Mouse (Mus musculus) gastrocnemius, adult 8-10 months (tissue): ENCODE measurements around the gene Qpct. TPM values are rescaled to one million over a fixed set of nuclear protein-coding genes. Genes with fewer than 3 reads are reported as not detected.

Source experiments
- DNase-seq, 2 experiments: peaks; one replicate each; pipeline ENCODE4 v3.0.0; 2022; ENCODE audit warnings: low spot score in 2 of 2
- total RNA-seq, 4 experiments: library from RNA; stranded (reverse); gene quantifications; 2 replicates each; pipeline ENCODE4 v1.2.4; 2022

Gene Qpct
- total RNA-seq = 1 to 10 TPM; 1.1 to 2.8 (median 1.7) TPM

DNA sequence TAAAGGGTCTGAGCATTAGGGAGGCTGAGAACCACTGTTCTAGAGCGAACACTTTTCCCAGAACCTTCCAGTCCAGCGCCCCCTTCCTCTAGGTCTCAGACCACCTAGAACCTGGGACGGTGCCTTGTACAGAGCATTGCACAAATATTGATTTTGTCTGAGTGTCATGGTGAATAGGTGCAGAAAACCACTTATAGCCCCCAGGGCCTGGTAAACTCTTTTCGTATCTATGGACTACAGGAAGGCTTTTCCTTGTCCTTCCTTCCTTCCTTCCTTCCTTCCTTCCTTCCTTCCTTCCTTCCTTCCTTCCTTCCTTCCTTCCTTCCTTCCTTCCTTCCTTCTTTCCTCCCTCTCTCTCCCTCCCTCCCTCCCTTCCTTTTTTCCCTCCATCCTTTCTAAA is at the start of gene Qpct:
TSS of gene Qpct (plus strand) at position 301 of the 400 bp plus-strand sequence.
- no peak for DNase-seq

DNA sequence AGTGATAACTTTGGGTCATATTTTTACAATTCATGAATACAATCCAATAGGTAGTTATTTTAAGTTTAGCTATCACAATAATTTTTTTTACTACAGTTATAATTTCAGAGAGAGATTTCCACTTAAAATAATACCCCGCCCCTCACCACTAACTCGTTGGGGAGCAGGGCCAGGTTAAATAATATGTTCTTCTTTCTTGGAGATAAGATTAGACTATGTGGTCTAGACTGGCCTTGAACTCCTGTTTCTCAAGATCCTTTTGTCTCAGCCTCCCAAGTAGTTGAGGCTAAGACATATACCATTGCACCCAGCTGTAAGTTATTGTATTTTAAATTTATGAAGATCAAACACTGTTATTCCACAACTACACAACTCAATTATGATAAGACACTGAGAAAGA is 38.1 kb upstream of the Qpct start:
- DNase-seq = no peak

DNA sequence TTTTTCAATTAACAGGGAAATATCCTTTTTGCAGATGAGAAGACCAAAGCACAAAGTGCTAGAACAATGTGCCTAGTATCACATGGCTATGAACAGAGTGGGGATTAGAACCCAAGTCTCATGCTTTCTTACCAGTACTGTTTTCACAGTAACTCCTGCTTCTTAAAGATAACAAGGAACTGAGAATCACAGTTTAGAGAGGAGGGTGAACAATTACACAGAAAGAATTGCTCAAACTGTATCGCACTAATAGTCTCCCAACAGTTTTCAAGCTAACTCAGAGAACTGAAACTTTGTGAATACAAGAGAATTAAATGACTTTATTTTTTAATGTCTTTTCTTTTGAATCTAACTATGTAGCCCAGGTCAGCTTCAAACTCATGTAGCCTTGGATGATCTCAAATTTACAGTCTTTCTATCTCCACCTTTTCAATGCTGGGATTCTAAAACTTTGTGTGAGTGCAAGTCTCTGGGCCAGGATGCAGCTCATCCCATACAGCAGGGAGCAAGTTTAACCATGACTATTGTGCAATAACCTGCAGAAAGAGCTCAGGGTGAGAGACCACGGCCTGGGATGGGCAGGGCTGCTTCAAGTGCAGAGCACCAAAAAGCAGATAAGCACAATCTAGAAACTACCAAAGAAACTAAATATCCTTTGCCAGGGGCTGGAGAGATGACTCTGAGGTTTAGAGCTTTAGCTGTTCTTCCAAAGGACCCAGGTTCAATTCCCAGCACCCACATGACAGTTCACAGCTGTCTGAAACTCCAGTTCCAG is 36.6 kb upstream of the Qpct start:
- DNase-seq = no peak

- no peak for DNase-seq
Observed at GRCm38 (mm10) chr17:79015831-79016230, 35.9 kb upstream of the Qpct start.

DNA sequence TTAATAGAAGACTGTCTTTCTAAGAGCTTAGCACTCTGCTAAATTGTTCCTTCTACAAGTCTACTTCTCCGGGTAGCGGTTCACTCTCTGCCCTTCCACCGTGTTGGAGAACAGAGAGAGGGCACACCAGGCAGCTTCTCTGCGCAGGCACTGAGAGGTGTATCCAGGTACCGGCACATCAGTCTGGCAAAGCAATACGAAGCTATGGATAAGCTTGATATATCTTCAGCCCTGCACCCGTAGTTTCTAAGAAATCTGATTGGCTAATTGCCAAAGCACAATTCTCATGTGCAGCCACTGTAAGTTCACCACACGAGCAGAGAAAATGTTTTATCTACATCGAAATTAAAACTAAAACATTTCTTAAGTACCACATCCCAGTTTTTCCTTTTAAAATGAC is 33.3 kb upstream of the Qpct start:
- DNase-seq = no peak

GRCm38 (mm10) chr17:79019726-79020207 is 31.9 kb upstream of the Qpct start:
- no peak for DNase-seq

GRCm38 (mm10) chr17:79020208-79020983 is 31.3 kb upstream of the Qpct start, which contains the start of gene Prkd3:
Prkd3 (minus strand) TSS chr17:79020816.
- peak; percentile 36 to 46 for DNase-seq

- DNase-seq = no peak
Observed at GRCm38 (mm10) chr17:79020984-79021335, 30.7 kb upstream of the Qpct start.

GRCm38 (mm10) chr17:79022746-79023145 is 29.0 kb upstream of the Qpct start:
- DNase-seq = no peak

- no peak for DNase-seq
Observed at GRCm38 (mm10) chr17:79024544-79024943, 27.2 kb upstream of the Qpct start.

DNA sequence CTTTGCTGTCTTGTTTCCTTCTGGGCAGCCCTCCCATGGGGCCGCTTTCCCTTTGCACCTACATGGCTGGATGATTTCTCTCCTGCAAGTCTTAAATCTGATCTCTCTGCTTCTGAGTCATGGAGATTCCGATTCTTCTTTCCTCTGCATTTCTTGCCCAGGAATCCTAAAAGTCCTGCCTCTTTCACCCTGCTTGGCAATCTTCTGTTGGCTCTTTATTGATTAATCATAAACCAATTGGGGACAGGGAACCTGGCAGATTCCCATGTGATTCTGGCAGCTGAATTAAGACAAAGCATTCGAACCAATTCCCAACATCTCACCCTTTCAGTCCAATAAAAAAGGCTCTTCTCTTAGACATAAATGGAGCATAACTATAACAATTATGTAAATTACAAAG is 22.5 kb upstream of the Qpct start:
- DNase-seq = no peak

- DNase-seq = no peak
Observed at GRCm38 (mm10) chr17:79031569-79031968, 20.1 kb upstream of the Qpct start.

DNA sequence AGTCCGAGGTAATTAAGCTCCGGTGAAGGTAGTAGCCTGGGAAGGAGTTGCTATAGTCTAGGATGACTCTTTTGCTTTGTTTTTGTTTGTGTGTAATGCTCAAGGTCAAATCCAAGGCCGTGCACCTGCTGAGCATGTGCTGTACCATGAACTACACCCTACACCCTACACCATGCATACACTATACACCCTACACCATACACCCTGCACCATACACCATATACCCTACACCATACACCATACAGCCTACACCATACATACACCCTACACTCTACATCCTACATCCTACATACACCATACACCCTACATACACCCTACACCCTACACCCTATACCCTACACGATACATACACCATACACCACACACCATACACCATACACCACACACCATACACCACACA is 18.9 kb upstream of the Qpct start:
- DNase-seq = no peak

DNA sequence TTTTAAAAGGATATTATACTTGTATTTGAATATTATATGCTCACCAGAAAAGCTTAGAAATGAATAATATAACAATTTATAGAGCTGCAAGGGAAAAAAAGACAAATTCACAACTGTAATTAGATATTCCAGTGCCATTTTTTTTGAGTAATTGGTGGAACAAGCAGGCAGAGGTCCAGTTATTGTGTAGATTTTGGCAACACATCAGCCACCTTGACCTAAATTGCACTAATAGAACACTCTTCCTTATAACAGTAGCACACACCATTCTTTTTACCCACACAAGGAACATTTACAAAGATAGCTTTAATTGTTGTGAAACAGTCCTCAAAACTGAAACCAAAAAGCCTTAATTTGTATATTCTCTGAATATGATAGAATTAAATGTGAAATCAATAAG is 12.0 kb upstream of the Qpct start:
- no peak for DNase-seq

GRCm38 (mm10) chr17:79043705-79044104 is 8.0 kb upstream of the Qpct start:
- DNase-seq = no peak

- peak; percentile 16 to 35 for DNase-seq
Observed at GRCm38 (mm10) chr17:79052088-79052812, 544 bp downstream of the Qpct start.

GRCm38 (mm10) chr17:79058271-79058670 is 6.6 kb downstream of the Qpct start:
- no peak for DNase-seq

DNA sequence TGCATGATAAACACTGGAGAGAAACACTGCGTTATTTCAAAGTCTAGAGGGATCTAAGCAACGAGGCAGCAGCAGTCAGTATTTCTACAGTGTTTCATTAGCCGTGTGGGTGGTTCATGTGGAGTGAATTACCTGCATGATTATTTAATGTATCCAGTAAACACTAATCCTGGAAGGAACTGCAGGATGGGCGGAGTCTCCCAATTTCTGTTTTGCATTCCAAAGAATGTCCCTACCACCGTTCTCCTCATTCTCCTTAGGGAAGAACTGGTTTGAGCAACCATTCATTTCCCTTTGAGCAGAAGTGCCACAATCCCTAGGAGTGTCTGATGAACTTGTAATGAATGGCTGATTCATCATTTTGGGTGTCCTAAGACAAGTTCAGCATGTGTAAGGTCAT is 8.5 kb downstream of the Qpct start:
- no peak for DNase-seq

GRCm38 (mm10) chr17:79064250-79064649 is 12.5 kb downstream of the Qpct start:
- DNase-seq = no peak

DNA sequence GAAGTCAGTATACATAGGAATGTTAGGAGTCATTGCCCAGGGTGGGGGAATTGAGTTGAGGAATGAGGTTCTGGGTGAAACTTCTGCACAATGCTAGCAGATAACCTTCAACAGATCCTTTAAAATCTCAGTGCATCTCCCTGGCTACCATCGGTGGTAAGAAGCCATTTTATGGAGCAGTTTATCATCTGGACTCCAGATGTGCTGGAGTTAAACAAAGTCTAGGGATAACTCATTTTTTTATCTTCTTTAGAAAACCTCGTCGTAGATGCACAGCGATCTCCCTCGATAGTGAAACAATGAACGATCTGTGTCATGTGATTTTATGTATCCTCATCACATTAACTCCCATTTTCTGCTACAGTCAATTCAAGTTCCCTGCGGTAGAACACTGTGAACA is 16.9 kb downstream of the Qpct start:
- DNase-seq = no peak

- DNase-seq = no peak
Observed at GRCm38 (mm10) chr17:79069019-79069418, 17.3 kb downstream of the Qpct start.
